Mouse (Mus musculus): ENCODE measurements at regions not wholly inside any gene's neighbourhood (a gene's known extent, or its start where the extent isn't known, plus 50 kb on each side); places are given as distances from the start of the nearest gene placed in this dataset.

DNA sequence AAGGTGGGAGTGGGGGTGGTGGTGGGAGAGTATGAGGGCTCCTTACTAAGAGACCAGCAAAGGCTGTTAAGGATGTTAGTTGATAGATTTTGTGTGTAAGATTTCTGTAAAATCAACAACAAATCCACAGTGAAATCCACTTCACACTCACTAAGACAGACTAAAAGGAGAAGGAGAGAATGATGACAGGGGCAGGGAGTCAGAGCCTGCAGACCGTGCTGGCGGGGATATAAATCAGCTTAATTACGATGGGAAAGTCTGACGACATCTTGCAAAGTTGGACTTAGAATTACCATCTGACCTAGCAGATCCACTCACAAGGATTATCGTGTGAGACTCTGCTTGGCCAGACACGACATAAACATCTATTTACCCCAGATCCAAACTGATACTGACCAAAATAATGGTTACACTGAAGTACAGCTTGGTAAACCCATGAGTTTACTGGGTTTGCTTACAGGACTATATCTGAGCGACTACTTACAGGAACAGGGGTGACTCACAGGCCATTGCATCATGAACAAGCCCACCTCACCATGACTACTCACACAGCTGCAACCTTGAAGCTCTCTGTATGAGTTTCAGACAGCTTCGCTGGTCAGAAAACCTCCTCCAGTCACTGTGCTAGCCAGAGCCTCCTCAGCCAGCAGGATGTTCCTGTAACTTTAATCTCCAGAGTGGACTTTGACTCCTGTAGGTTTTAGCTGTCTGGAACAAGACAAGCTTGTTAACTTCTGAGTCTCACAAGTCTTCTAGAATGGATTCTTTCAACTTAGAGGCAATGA is 50.5 kb upstream of the Ednra start:
- Histone ChIP-seq H3K4me1 (replicated peaks; ENCODE audit: control insufficient read depth, insufficient read depth, low read length) (no peaks in the 10 kb centered on the region), H3K9ac (no peak overlapping the region), H3K27me3 (ENCODE audit: control insufficient read depth, insufficient read depth, low read length) (no peaks in the 10 kb centered on the region), H3K4me2 (replicated peaks) (no peak overlapping the region), H3K27ac (no peak overlapping the region), H3K4me3 (replicated peaks; ENCODE audit: low read length) (no peak overlapping the region), H3K9me3 (ENCODE audit: control insufficient read depth, low read length) (no peaks in the 10 kb centered on the region), H3K36me3 (replicated peaks; ENCODE audit: control insufficient read depth, insufficient read depth) (no peaks in the 10 kb centered on the region)
- WGBS: 78% methylated on average over 8 of the region's 8 CpGs
- no peak for ATAC-seq (ENCODE audit: low FRiP score)
- DNase-seq (ENCODE audit: low spot score): no peak

- no peak for ATAC-seq (ENCODE audit: low FRiP score)
- Histone ChIP-seq H3K4me3 (replicated peaks; ENCODE audit: low read length) (no peak overlapping the region), H3K4me1 (replicated peaks; ENCODE audit: control insufficient read depth, insufficient read depth, low read length) (no peaks in the 10 kb centered on the region), H3K4me2 (replicated peaks) (no peak overlapping the region), H3K27me3 (ENCODE audit: control insufficient read depth, insufficient read depth, low read length) (no peaks in the 10 kb centered on the region), H3K9me3 (ENCODE audit: control insufficient read depth, low read length) (no peaks in the 10 kb centered on the region), H3K27ac (no peak overlapping the region), H3K36me3 (replicated peaks; ENCODE audit: control insufficient read depth, insufficient read depth) (no peaks in the 10 kb centered on the region), H3K9ac (no peak overlapping the region)
- WGBS: 89% methylated on average over 3 of the region's 3 CpGs
- no peak for DNase-seq (ENCODE audit: low spot score)
Measured at GRCm38 (mm10) chr8:77775526-77775925, 51.3 kb upstream of the Ednra start.

GRCm38 (mm10) chr8:77777597-77777996 is 53.3 kb upstream of the Ednra start:
- H3K4me3 ChIP-seq (replicated peaks; ENCODE audit: low read length): no peak overlapping the region
- no peak overlapping the region for H3K27ac ChIP-seq
- no peaks in the 10 kb centered on the region for H3K36me3 ChIP-seq (replicated peaks; ENCODE audit: control insufficient read depth, insufficient read depth)
- WGBS: 89% methylated on average over 5 of the region's 5 CpGs
- no peak overlapping the region for H3K9ac ChIP-seq
- H3K4me1 ChIP-seq (replicated peaks; ENCODE audit: control insufficient read depth, insufficient read depth, low read length): no peaks in the 10 kb centered on the region
- DNase-seq (ENCODE audit: low spot score) (no peak), ATAC-seq (ENCODE audit: low FRiP score) (no peak)
- no peaks in the 10 kb centered on the region for H3K27me3 ChIP-seq (ENCODE audit: control insufficient read depth, insufficient read depth, low read length)
- no peaks in the 10 kb centered on the region for H3K9me3 ChIP-seq (ENCODE audit: control insufficient read depth, low read length)
- H3K4me2 ChIP-seq (replicated peaks): no peak overlapping the region

DNA sequence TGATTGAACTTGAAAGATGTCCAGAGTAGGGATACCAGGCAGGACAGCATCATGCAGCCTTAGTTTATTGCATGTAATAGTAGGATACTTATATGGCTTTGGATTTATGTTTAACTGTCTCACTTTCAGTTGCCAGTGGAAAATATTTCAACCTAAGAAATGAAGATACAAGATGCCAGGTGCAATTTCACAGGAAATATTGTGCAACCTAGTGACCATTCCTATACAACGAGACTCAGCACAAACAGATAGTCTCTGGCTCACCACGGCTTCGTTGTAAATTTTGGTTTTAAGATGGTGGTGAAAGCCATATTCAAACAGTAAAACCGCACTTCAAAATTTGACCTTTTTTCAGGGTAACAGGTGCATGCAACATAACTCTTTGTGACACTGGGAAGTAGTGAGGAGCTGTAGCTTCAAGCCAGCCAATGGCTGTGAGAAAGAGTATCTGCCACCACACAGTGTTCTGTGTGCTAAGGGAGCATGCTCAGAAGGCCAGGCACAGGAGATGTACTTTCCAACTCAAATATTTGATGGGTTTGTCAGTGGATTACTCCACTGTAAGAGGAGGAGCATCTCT is 61.5 kb upstream of the Ednra start:
- Histone ChIP-seq H3K4me1 (replicated peaks; ENCODE audit: control insufficient read depth, insufficient read depth, low read length) (no peaks in the 10 kb centered on the region), H3K4me3 (replicated peaks; ENCODE audit: low read length) (no peak overlapping the region), H3K9me3 (ENCODE audit: control insufficient read depth, low read length) (no peaks in the 10 kb centered on the region), H3K4me2 (replicated peaks) (no peak overlapping the region), H3K36me3 (replicated peaks; ENCODE audit: control insufficient read depth, insufficient read depth) (no peaks in the 10 kb centered on the region), H3K27ac (no peak overlapping the region), H3K27me3 (ENCODE audit: control insufficient read depth, insufficient read depth, low read length) (no peaks in the 10 kb centered on the region), H3K9ac (no peak overlapping the region)
- ATAC-seq (ENCODE audit: low FRiP score): no peak
- 92% methylated on average over 4 of the region's 4 CpGs for WGBS
- no peak for DNase-seq (ENCODE audit: low spot score)

GRCm38 (mm10) chr8:77794911-77795310 is 70.6 kb upstream of the Ednra start:
- no peak overlapping the region for H3K9ac ChIP-seq
- H3K4me2 ChIP-seq (replicated peaks): no peak overlapping the region
- H3K36me3 ChIP-seq (replicated peaks; ENCODE audit: control insufficient read depth, insufficient read depth): no peaks in the 10 kb centered on the region
- no peaks in the 10 kb centered on the region for H3K9me3 ChIP-seq (ENCODE audit: control insufficient read depth, low read length)
- H3K4me1 ChIP-seq (replicated peaks; ENCODE audit: control insufficient read depth, insufficient read depth, low read length): no peaks in the 10 kb centered on the region
- 61% methylated on average over 1 of the region's 1 CpGs for WGBS
- H3K27ac ChIP-seq: no peak overlapping the region
- ATAC-seq (ENCODE audit: low FRiP score) (no peak), DNase-seq (ENCODE audit: low spot score) (no peak)
- H3K4me3 ChIP-seq (replicated peaks; ENCODE audit: low read length): no peak overlapping the region
- H3K27me3 ChIP-seq (ENCODE audit: control insufficient read depth, insufficient read depth, low read length): no peaks in the 10 kb centered on the region

GRCm38 (mm10) chr8:77803147-77803903 is 79.1 kb upstream of the Ednra start:
- ATAC-seq (ENCODE audit: low FRiP score) (no peak), DNase-seq (ENCODE audit: low spot score) (no peak)
- no peak overlapping the region for H3K4me2 ChIP-seq (replicated peaks)
- no peak overlapping the region for H3K27ac ChIP-seq
- H3K27me3 ChIP-seq (ENCODE audit: control insufficient read depth, insufficient read depth, low read length): no peaks in the 10 kb centered on the region
- no peaks in the 10 kb centered on the region for H3K36me3 ChIP-seq (replicated peaks; ENCODE audit: control insufficient read depth, insufficient read depth)
- no peak overlapping the region for H3K9ac ChIP-seq
- no peak overlapping the region for H3K4me3 ChIP-seq (replicated peaks; ENCODE audit: low read length)
- 83% methylated on average over 9 of the region's 9 CpGs for WGBS
- H3K9me3 ChIP-seq (ENCODE audit: control insufficient read depth, low read length): no peaks in the 10 kb centered on the region
- no peaks in the 10 kb centered on the region for H3K4me1 ChIP-seq (replicated peaks; ENCODE audit: control insufficient read depth, insufficient read depth, low read length)

GRCm38 (mm10) chr8:77804536-77804935 is 80.3 kb upstream of the Ednra start:
- H3K27me3 ChIP-seq (ENCODE audit: control insufficient read depth, insufficient read depth, low read length): no peaks in the 10 kb centered on the region
- no peak for DNase-seq (ENCODE audit: low spot score)

GRCm38 (mm10) chr8:77804956-77805355 is 80.7 kb upstream of the Ednra start:
- DNase-seq (ENCODE audit: low spot score): no peak
- Histone ChIP-seq H3K4me2 (replicated peaks) (no peak overlapping the region), H3K9me3 (ENCODE audit: control insufficient read depth, low read length) (no peaks in the 10 kb centered on the region), H3K4me1 (replicated peaks; ENCODE audit: control insufficient read depth, insufficient read depth, low read length) (no peaks in the 10 kb centered on the region), H3K9ac (no peak overlapping the region), H3K27me3 (ENCODE audit: control insufficient read depth, insufficient read depth, low read length) (no peaks in the 10 kb centered on the region), H3K27ac (no peak overlapping the region), H3K4me3 (replicated peaks; ENCODE audit: low read length) (no peak overlapping the region), H3K36me3 (replicated peaks; ENCODE audit: control insufficient read depth, insufficient read depth) (no peaks in the 10 kb centered on the region)
- 82% methylated on average over 4 of the region's 4 CpGs for WGBS
- ATAC-seq (ENCODE audit: low FRiP score): no peak

More at GRCm38 (mm10) chr8:77804536-77804935, 80.3 kb upstream of the Ednra start:
- no peak for ATAC-seq (ENCODE audit: low FRiP score)
- no peak overlapping the region for H3K9ac ChIP-seq
- H3K4me1 ChIP-seq (replicated peaks; ENCODE audit: control insufficient read depth, insufficient read depth, low read length): no peaks in the 10 kb centered on the region
- no peak overlapping the region for H3K4me2 ChIP-seq (replicated peaks)
- no peaks in the 10 kb centered on the region for H3K9me3 ChIP-seq (ENCODE audit: control insufficient read depth, low read length)
- H3K4me3 ChIP-seq (replicated peaks; ENCODE audit: low read length): no peak overlapping the region
- H3K36me3 ChIP-seq (replicated peaks; ENCODE audit: control insufficient read depth, insufficient read depth): no peaks in the 10 kb centered on the region
- H3K27ac ChIP-seq: no peak overlapping the region
- 87% methylated on average over 6 of the region's 6 CpGs for WGBS

DNA sequence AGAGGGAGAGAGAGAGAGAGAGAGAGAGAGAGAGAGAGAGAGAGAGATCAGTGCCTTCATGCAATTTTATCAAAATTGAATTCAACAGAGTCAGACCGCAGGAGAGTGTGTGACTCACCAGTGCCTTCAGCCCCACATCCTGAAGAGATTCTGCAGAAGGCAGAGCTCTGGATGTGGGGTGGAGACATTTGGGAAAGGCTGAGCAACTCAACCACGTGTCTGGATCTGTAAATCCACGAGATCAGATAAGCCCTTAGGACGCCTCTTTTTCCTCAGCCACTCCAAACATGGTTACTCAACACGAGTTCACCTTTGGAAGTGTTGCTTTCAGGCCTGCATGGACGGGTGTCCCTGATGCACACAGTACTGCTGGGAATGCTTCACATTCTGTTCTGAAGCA is 81.4 kb upstream of the Ednra start:
- no peaks in the 10 kb centered on the region for H3K27me3 ChIP-seq (ENCODE audit: control insufficient read depth, insufficient read depth, low read length)
- no peak for DNase-seq (ENCODE audit: low spot score)
- WGBS: 83% methylated on average over 6 of the region's 6 CpGs
- no peaks in the 10 kb centered on the region for H3K9me3 ChIP-seq (ENCODE audit: control insufficient read depth, low read length)
- H3K4me3 ChIP-seq (replicated peaks; ENCODE audit: low read length): no peak overlapping the region
- H3K9ac ChIP-seq: no peak overlapping the region
- no peak overlapping the region for H3K4me2 ChIP-seq (replicated peaks)
- ATAC-seq (ENCODE audit: low FRiP score): no peak
- no peaks in the 10 kb centered on the region for H3K4me1 ChIP-seq (replicated peaks; ENCODE audit: control insufficient read depth, insufficient read depth, low read length)
- H3K27ac ChIP-seq: no peak overlapping the region
- no peaks in the 10 kb centered on the region for H3K36me3 ChIP-seq (replicated peaks; ENCODE audit: control insufficient read depth, insufficient read depth)

All from hindbrain, embryonic 14.5 days (tissue).